29 mouse cellular contexts compared by ENCODE assay signal in genomic region chr5:134923141-134923540, GRCm38 (mm10). TPM values are rescaled to one million over a fixed set of nuclear protein-coding genes. Genes with fewer than 3 reads are reported as not detected.
"Had no signal": no experiment of that assay in that cellular context is flagged by ENCODE, and none has a peak within 500 bp of the region (broad histone marks: within the 10 kb centered on the region; RNA-seq: fewer than 3 reads in every experiment).

No protein-coding gene starts in this region.

- H3K4me1 ChIP-seq: heart, embryonic 15.5 days; hindbrain, embryonic 13.5 days; hindbrain, embryonic 15.5 days; kidney, embryonic 15.5 days; limb, embryonic 10.5 days; limb, embryonic 12.5 days had no signal

- H3K9me3 ChIP-seq: heart, embryonic 10.5 days; heart, embryonic 13.5 days; heart, embryonic 15.5 days; hindbrain, embryonic 13.5 days; hindbrain, embryonic 15.5 days; kidney, embryonic 15.5 days; limb, embryonic 10.5 days; limb, embryonic 12.5 days had no signal

- H3K36me3 ChIP-seq: heart, embryonic 10.5 days; heart, embryonic 13.5 days; heart, embryonic 15.5 days; hindbrain, embryonic 13.5 days; hindbrain, embryonic 15.5 days; kidney, embryonic 15.5 days; limb, embryonic 10.5 days; limb, embryonic 12.5 days had no signal

- H3K27ac ChIP-seq: gastrocnemius, adult 2 months; heart, embryonic 10.5 days; heart, embryonic 13.5 days; heart, embryonic 15.5 days; hindbrain, embryonic 13.5 days; hindbrain, embryonic 15.5 days; hindbrain, postnatal 0 days; kidney, embryonic 15.5 days; kidney, postnatal 0 days; layer of hippocampus, adult 2 months; left cerebral cortex, adult 2 months; limb, embryonic 10.5 days; limb, embryonic 12.5 days had no signal

- DNase-seq: gastrocnemius, adult 2 months; gastrocnemius, postnatal 10 days; gastrocnemius, postnatal 25 days; heart, adult 18-20 months; heart, postnatal 14 days; heart, postnatal 36 days; kidney, adult 11 months; kidney, adult 2 months; kidney, adult 9 months; kidney, postnatal 25 days; kidney, postnatal 4 days had no signal

- H3K9ac ChIP-seq: heart, embryonic 13.5 days; heart, embryonic 15.5 days; hindbrain, embryonic 13.5 days; hindbrain, embryonic 15.5 days; kidney, embryonic 15.5 days; limb, embryonic 12.5 days had no signal

- H3K27me3 ChIP-seq: hindbrain, embryonic 13.5 days; hindbrain, embryonic 15.5 days; kidney, embryonic 15.5 days; limb, embryonic 12.5 days had no signal

- H3K4me2 ChIP-seq: heart, embryonic 13.5 days; heart, embryonic 15.5 days; hindbrain, embryonic 13.5 days; hindbrain, embryonic 15.5 days; kidney, embryonic 15.5 days; limb, embryonic 12.5 days had no signal

- H3K4me3 ChIP-seq: gastrocnemius, adult 2 months; heart, embryonic 10.5 days; heart, embryonic 13.5 days; heart, embryonic 15.5 days; hindbrain, embryonic 13.5 days; hindbrain, embryonic 15.5 days; kidney, embryonic 15.5 days; layer of hippocampus, adult 2 months; left cerebral cortex, adult 2 months; limb, embryonic 10.5 days; limb, embryonic 12.5 days had no signal

- ATAC-seq: hindbrain, postnatal 0 days; intestine, embryonic 16.5 days had no signal

RNA-seq across cellular contexts. Expression of gene Cldn13, which starts 7.8 kb away (rescaled TPM):
- polyA plus RNA-seq: frontal cortex, adult 2 months; hindbrain, embryonic 13.5 days; hindbrain, postnatal 0 days; kidney, adult 2 months had no signal

RNA-seq across cellular contexts. Expression of gene Tmem270, which starts 16.6 kb away (rescaled TPM):
- polyA plus RNA-seq: frontal cortex, adult 2 months; heart, embryonic 10.5 days; heart, embryonic 13.5 days; heart, embryonic 15.5 days; heart, postnatal 0 days; hindbrain, embryonic 11.5 days; hindbrain, embryonic 13.5 days; hindbrain, embryonic 15.5 days; hindbrain, postnatal 0 days; intestine, embryonic 14.5 days; intestine, embryonic 16.5 days; kidney, embryonic 15.5 days; kidney, postnatal 0 days; limb, embryonic 10.5 days; limb, embryonic 12.5 days; limb, embryonic 14.5 days had no signal

RNA-seq across cellular contexts. Expression of gene Cldn4, which starts 23.6 kb away (rescaled TPM):
- polyA plus RNA-seq: heart, postnatal 0 days; hindbrain, embryonic 13.5 days; hindbrain, postnatal 0 days had no signal
